In genomic region chr13:55011981-55012478, GRCm38 (mm10) we compare ENCODE assay signal across 7 mouse cellular contexts. TPM values are rescaled to one million over a fixed set of nuclear protein-coding genes. Genes with fewer than 3 reads are reported as not detected.
DNase-seq lines count a peak whose midpoint lies in the region; ATAC-seq lines count a peak whose summit lies in the region.

No protein-coding gene starts in this region.

- H3K27ac ChIP-seq in liver, embryonic 11.5 days (ENCODE audit: low read depth, low read length), result no peak overlapping the region
- H3K27ac ChIP-seq in liver, embryonic 12.5 days, result no peak overlapping the region
- H3K27ac ChIP-seq in hindbrain, embryonic 12.5 days, result no peak overlapping the region
- no peak overlapping the region for H3K27ac ChIP-seq in neural tube, embryonic 13.5 days (replicated peaks)

- no peak overlapping the region for H3K4me3 ChIP-seq in liver, embryonic 11.5 days (ENCODE audit: low read depth, low read length)
- no peak overlapping the region for H3K4me3 ChIP-seq in liver, embryonic 12.5 days
- H3K4me3 ChIP-seq in hindbrain, embryonic 12.5 days, result no peak overlapping the region
- H3K4me3 ChIP-seq in neural tube, embryonic 13.5 days, result no peak overlapping the region

- 4% methylated on average over 14 of the region's 14 CpGs for WGBS in liver, embryonic 11.5 days
- WGBS in liver, embryonic 12.5 days (ENCODE audit: insufficient replicate concordance), result 14% methylated on average over 14 of the region's 14 CpGs
- 7% methylated on average over 14 of the region's 14 CpGs for WGBS in hindbrain, embryonic 12.5 days
- WGBS in neural tube, embryonic 13.5 days, result 2% methylated on average over 14 of the region's 14 CpGs

- no peak overlapping the region for H3K9ac ChIP-seq in liver, embryonic 11.5 days (ENCODE audit: low read depth, low read length)
- no peak overlapping the region for H3K9ac ChIP-seq in liver, embryonic 12.5 days
- no peak overlapping the region for H3K9ac ChIP-seq in hindbrain, embryonic 12.5 days
- H3K9ac ChIP-seq in neural tube, embryonic 13.5 days, result no peak overlapping the region

- H3K9me3 ChIP-seq in liver, embryonic 11.5 days (ENCODE audit: control insufficient read depth, low read length), result no peaks in the 10 kb centered on the region
- no peaks in the 10 kb centered on the region for H3K9me3 ChIP-seq in liver, embryonic 12.5 days (replicated peaks)
- H3K9me3 ChIP-seq in hindbrain, embryonic 12.5 days (replicated peaks), result no peaks in the 10 kb centered on the region
- no peaks in the 10 kb centered on the region for H3K9me3 ChIP-seq in neural tube, embryonic 13.5 days

- H3K4me1 ChIP-seq in liver, embryonic 11.5 days (replicated peaks; ENCODE audit: control insufficient read depth, insufficient read depth, low read length), result no peaks in the 10 kb centered on the region
- no peaks in the 10 kb centered on the region for H3K4me1 ChIP-seq in liver, embryonic 12.5 days
- H3K4me1 ChIP-seq in hindbrain, embryonic 12.5 days, result peaks cover 26% of the 10 kb centered on the region
- H3K4me1 ChIP-seq in neural tube, embryonic 13.5 days (replicated peaks), result peaks cover 30% of the 10 kb centered on the region

- no peak; the same call in 1 of the 2 replicates for ATAC-seq in liver, embryonic 11.5 days (replicated peaks; ENCODE audit: low FRiP score)
- ATAC-seq in liver, embryonic 12.5 days, result no peak
- ATAC-seq in hindbrain, embryonic 12.5 days (ENCODE audit: low FRiP score), result peak; percentile 33; the same call in 1 of the 2 replicates
- peak; percentile 44; the same call in 1 of the 2 replicates for ATAC-seq in neural tube, embryonic 13.5 days (ENCODE audit: low read depth)

- no peaks in the 10 kb centered on the region for H3K36me3 ChIP-seq in liver, embryonic 11.5 days (ENCODE audit: control insufficient read depth, insufficient read depth, low read length)
- H3K36me3 ChIP-seq in liver, embryonic 12.5 days, result no peaks in the 10 kb centered on the region
- H3K36me3 ChIP-seq in hindbrain, embryonic 12.5 days, result no peaks in the 10 kb centered on the region
- H3K36me3 ChIP-seq in neural tube, embryonic 13.5 days, result no peaks in the 10 kb centered on the region

- no peak for DNase-seq in liver, embryonic 11.5 days (ENCODE audit: low spot score)
- DNase-seq in embryo, embryonic 10.5 days (ENCODE audit: low spot score), result peak; percentile 64
- DNase-seq in ovary, postnatal 36 days (ENCODE audit: low spot score), result no peak
- DNase-seq in adrenal gland, adult 18-20 months (ENCODE audit: low spot score in 2 of 2), result no peak

- no peaks in the 10 kb centered on the region; the same call in 1 of the 2 replicates for H3K27me3 ChIP-seq in liver, embryonic 11.5 days (replicated peaks; ENCODE audit: control insufficient read depth, insufficient read depth, low read length)
- H3K27me3 ChIP-seq in liver, embryonic 12.5 days (replicated peaks), result peaks cover 36% of the 10 kb centered on the region; the same call in 1 of the 2 replicates
- peaks cover 46% of the 10 kb centered on the region for H3K27me3 ChIP-seq in hindbrain, embryonic 12.5 days
- H3K27me3 ChIP-seq in neural tube, embryonic 13.5 days, result peaks cover 29% of the 10 kb centered on the region

- 0 out of 2 replicates have a peak overlapping the region, but pooled peaks have one; percentile 1 for H3K4me2 ChIP-seq in liver, embryonic 11.5 days
- H3K4me2 ChIP-seq in liver, embryonic 12.5 days, result no peak overlapping the region
- H3K4me2 ChIP-seq in hindbrain, embryonic 12.5 days (replicated peaks), result peak overlapping the region; percentile 2; the same call in 1 of the 2 replicates
- peak overlapping the region; percentile 14; the same call in 1 of the 2 replicates for H3K4me2 ChIP-seq in neural tube, embryonic 13.5 days

RNA-seq across cellular contexts. Expression of gene Hk3, which starts 9.2 kb away (rescaled TPM):
- polyA plus RNA-seq in liver, embryonic 11.5 days (2014; fragmentation: Nextera tagmentation; extraction: Ambion mirVana), result 3.3 and 4.2 TPM in 2 replicates
- polyA plus RNA-seq in liver, embryonic 12.5 days (2016; fragmentation: Nextera tagmentation; extraction: Ambion mirVana), result 2.7 and 3.0 TPM in 2 replicates
- 0.87 and 0.91 TPM in 2 replicates for polyA plus RNA-seq in hindbrain, embryonic 12.5 days (2016; fragmentation: Nextera tagmentation; extraction: Ambion mirVana)
- polyA plus RNA-seq in neural tube, embryonic 13.5 days (2015; fragmentation: Nextera tagmentation; extraction: Ambion mirVana), result 0.63 and 1.1 TPM in 2 replicates
- total RNA-seq in adrenal gland, adult 18-20 months (2021), result 1 to 10 TPM; 1.1 to 2.6 TPM

Comparison
In these comparisons a context has a peak if more than half of its experiments do, and no peak if none do; other contexts are left out.
1. ATAC-seq: peak in hindbrain, embryonic 12.5 days (single experiment) and neural tube, embryonic 13.5 days (single experiment); none in liver, embryonic 11.5 days (single experiment) and liver, embryonic 12.5 days (single experiment).